ENCODE assay signal across 28 mouse cellular contexts in genomic region chr7:49339953-49340352, GRCm38 (mm10).
"Had no signal": no experiment of that assay in that cellular context is flagged by ENCODE, and none has a peak within 500 bp of the region (broad histone marks: within the 10 kb centered on the region; RNA-seq: fewer than 3 reads in every experiment).

No protein-coding gene starts in this region.

- H3K9ac ChIP-seq: embryonic facial prominence, embryonic 12.5 days; embryonic facial prominence, embryonic 13.5 days; embryonic facial prominence, embryonic 15.5 days; forebrain, embryonic 12.5 days; forebrain, embryonic 13.5 days; forebrain, embryonic 15.5 days; forebrain, postnatal 0 days had no signal

- DNase-seq: cerebellum, adult 18-20 months; cerebellum, adult 2 months; cerebellum, adult 8-10 months; cerebellum, adult 9-10 months; cerebellum, adult 9-11 months; cerebellum, postnatal 10 days; cerebellum, postnatal 14 days; cerebellum, postnatal 25 days; cerebellum, postnatal 36 days; embryo, embryonic 11 days; forebrain, postnatal 0 days; gastrocnemius, adult 2 months; gastrocnemius, postnatal 10 days; gastrocnemius, postnatal 14 days; gastrocnemius, postnatal 25 days; gastrocnemius, postnatal 36 days; heart, adult 18-20 months had no signal

- H3K27ac ChIP-seq: embryonic facial prominence, embryonic 10.5 days; embryonic facial prominence, embryonic 12.5 days; embryonic facial prominence, embryonic 13.5 days; embryonic facial prominence, embryonic 15.5 days; forebrain, embryonic 10.5 days; forebrain, embryonic 12.5 days; forebrain, embryonic 13.5 days; forebrain, embryonic 15.5 days; gastrocnemius, adult 2 months had no signal

- H3K27me3 ChIP-seq: embryonic facial prominence, embryonic 12.5 days; embryonic facial prominence, embryonic 15.5 days; forebrain, embryonic 15.5 days had no signal

- H3K4me2 ChIP-seq: embryonic facial prominence, embryonic 12.5 days; embryonic facial prominence, embryonic 13.5 days; embryonic facial prominence, embryonic 15.5 days; forebrain, embryonic 12.5 days; forebrain, embryonic 13.5 days; forebrain, embryonic 15.5 days had no signal

- ATAC-seq: forebrain, embryonic 13.5 days; forebrain, embryonic 14.5 days; forebrain, embryonic 15.5 days; forebrain, embryonic 16.5 days; forebrain, postnatal 0 days had no signal

- H3K4me3 ChIP-seq: embryonic facial prominence, embryonic 10.5 days; embryonic facial prominence, embryonic 12.5 days; embryonic facial prominence, embryonic 13.5 days; embryonic facial prominence, embryonic 15.5 days; erythroblast, embryonic 14.5 days; forebrain, embryonic 10.5 days; forebrain, embryonic 12.5 days; forebrain, embryonic 13.5 days; forebrain, embryonic 15.5 days; gastrocnemius, adult 2 months had no signal

- H3K36me3 ChIP-seq: embryonic facial prominence, embryonic 10.5 days; embryonic facial prominence, embryonic 12.5 days; embryonic facial prominence, embryonic 13.5 days; embryonic facial prominence, embryonic 15.5 days; forebrain, embryonic 10.5 days; forebrain, embryonic 12.5 days; forebrain, embryonic 15.5 days had no signal

- H3K9me3 ChIP-seq: embryonic facial prominence, embryonic 10.5 days; embryonic facial prominence, embryonic 12.5 days; embryonic facial prominence, embryonic 13.5 days; embryonic facial prominence, embryonic 15.5 days; forebrain, embryonic 10.5 days; forebrain, embryonic 12.5 days; forebrain, embryonic 13.5 days; forebrain, embryonic 15.5 days had no signal
